Mouse (Mus musculus) Muller cell, postnatal 12 days (primary cell): ENCODE data around the gene Trrap.
"Not testable (repeated sequence)": the region's sequence is repeated elsewhere in the genome, so short reads cannot be mapped to it uniquely, and the experiment has no call there.

ENCODE experiments used
- DNase-seq: peaks from one replicate; pipeline ENCODE4 v3.0.0-alpha.2; 2015; ENCODE audit errors: inconsistent ontology term

Gene Trrap

DNA sequence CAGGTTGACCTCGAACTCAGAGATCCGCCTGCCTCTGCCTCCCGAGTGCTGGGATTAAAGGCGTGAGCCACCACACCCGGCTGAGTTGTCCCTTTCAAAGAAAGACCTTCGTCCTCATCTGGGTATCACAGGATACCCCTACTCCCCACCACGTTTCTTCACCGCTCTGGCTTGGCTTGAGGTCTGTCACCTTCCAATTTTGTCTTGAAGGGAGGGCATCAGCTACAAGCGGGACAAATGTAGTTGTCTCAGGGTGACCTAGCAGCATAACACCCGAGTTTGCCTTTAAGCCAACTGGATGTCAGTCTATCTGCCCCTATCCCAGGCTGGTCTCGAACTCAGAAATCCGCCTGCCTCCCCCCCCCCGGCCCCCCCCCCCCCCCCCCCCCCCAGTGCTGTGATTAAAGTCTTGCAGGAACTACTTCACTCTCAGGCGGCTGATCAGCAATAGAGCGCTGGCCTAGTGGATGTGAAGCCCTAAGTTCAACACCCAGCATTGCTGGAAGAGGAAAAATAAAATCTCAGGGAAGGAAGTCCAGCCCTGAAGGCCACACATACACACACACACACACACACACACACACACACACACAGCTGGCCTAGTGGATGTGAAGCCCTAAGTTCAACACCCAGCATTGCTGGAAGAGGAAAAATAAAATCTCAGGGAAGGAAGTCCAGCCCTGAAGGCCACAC is at the start of gene Trrap:
Trrap (plus strand) TSS at position 627 of the 693 bp plus-strand sequence.
- not testable (repeated sequence) for DNase-seq

GRCm38 (mm10) chr5:144719781-144720180 is 47.8 kb upstream of the Trrap start:
- DNase-seq = no peak

DNA sequence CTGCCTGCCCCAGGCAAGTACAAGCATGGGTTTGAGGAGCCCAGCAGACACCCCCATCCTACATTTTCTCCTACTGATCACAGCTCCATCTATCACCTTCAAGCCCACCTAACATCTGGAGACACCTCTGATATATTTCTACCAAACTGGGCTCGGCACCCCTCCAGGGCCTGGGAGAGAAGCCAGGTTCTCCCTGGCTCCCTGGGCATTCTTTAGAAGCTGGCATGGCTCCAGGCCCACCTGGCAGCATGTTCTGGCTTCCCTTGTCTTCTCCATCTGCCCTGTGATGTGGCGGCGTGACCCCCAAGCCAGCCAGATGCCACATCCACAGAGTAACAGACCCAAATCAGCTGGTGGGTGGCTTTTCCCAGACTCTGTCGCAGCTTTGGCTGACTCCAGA is 47.3 kb upstream of the Trrap start:
- no peak for DNase-seq

GRCm38 (mm10) chr5:144724926-144725325 is 42.6 kb upstream of the Trrap start:
- DNase-seq = peak; percentile 35

DNA sequence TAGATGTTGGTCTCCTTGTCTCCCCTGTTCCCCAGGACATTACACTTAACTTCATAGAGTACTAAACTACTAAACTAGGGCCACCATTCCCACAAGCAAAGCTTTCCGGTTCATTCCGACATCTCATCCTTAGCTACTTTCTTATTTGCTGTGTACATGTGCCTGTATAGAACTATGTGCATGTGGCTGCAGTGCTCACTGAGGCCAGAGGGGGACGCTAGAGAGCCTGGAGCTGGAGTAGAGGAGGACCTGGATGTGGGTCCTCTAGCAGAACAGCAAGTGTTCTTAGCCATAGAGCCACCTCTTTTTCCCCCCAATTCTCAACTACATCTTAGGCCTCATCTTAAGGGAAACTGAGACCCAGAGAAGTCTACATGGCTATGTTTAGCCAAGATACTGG is 42.0 kb upstream of the Trrap start:
- DNase-seq = no peak

- peak; percentile 50 for DNase-seq
These were observed 40.4 kb upstream of the Trrap start for GRCm38 (mm10) chr5:144727119-144727518.

DNA sequence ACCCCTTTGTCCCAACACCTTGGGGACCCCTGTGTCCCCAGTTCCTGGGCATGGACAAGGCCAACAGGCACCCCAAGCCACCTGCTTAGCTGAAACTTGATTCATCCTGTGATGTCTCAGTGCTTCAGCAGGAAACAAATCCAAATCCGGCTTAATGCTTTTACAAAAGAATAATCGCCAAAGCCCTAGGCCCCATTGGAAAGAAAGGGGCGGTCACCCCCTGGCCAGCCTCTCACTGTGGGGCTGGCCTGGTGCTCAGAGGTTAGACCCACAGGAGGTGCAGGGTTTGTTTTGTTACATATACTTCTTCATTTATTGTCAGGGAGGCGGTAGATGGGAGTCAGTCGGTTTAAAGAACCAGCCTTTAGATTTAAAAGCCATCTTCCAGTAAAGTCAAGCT is 39.3 kb upstream of the Trrap start:
- no peak for DNase-seq

- DNase-seq = no peak
These were observed 38.3 kb upstream of the Trrap start for GRCm38 (mm10) chr5:144729216-144729615.

GRCm38 (mm10) chr5:144733953-144734352 is 33.6 kb upstream of the Trrap start:
- DNase-seq = peak; percentile 25

DNA sequence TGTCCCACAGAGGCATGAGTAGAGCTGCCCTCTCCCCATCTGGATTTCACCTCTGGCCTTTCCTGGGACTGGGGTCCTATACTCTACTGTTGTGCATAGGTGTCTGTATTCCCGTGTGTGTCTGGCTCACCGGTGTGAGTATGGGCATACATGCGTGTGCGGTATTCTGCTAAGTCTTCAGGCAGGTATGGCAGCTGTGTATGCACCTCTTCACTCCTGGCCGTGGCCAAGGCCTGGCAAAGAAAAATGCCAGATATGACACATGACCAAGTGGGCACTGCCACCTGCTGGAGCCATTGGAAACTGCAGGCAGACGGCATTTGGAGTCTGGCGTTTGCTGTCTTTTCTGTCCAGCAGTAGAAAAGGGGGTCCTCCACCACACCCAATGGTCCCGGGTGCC is 32.6 kb upstream of the Trrap start:
- DNase-seq = peak; percentile 42

DNA sequence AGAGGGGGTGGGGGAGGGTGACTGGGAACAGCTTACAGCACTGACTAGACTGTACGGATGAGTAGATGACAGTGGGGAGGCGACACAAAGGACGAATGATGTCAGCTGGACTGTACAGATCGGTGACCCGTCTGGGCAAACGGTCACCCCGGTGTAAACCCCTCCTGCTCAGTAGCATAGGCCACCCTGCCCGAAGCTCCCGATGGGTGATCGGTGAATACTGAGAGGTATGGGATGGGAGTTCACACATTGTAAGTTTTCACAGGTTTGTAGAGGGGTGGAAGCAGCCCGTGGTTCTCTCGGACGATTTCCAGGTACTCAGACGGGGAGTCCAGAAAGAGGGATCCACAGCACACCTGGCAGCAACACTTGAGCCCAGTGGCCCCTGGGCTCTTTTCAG is 30.4 kb upstream of the Trrap start:
- DNase-seq = no peak

DNA sequence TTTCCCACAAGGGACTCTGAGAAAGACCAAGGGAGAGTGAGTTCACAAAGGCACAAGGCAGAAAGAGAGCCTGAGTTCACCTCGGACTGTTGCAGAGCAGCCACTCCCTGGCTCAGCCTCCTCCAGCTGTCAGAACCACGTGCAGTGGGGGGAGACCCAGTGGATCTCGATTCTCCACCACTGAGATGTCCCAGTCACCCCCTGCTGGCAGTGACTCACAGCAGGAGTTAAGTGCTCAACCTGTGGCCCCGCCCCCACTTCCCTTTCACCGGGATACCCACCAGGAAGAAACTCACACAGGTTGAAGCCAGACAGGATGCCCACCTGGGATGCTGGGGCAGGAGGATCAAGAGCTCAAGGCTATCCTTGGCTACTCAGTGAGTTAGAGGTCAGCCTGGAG is 15.1 kb upstream of the Trrap start:
- no peak for DNase-seq

- DNase-seq = no peak
These were observed 14.5 kb upstream of the Trrap start for GRCm38 (mm10) chr5:144753041-144753440.

- DNase-seq = peak; percentile 70
These were observed 12.3 kb upstream of the Trrap start for GRCm38 (mm10) chr5:144755191-144755590.

- no peak for DNase-seq
These were observed 10.1 kb upstream of the Trrap start for GRCm38 (mm10) chr5:144757402-144757801.

DNA sequence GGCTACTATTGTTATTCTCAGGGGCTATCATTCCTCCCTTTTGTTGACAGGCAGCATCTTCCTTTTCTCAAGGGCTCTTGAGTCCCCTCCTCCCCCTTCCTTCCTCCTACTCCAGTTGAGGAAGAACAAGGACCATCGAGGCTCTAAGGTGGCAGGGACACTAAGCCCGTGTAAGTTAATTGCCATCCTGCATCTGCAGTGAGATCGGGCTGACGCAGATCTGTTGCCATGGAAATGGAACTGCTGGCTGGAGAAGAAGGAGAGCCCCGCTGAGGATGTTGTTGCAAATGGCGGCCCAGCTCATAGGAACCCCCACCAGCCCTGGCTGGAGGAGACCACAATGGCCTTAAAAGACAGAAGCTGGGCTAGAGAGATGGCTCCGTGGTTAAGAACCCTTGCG is 9.1 kb upstream of the Trrap start:
- DNase-seq = no peak

DNA sequence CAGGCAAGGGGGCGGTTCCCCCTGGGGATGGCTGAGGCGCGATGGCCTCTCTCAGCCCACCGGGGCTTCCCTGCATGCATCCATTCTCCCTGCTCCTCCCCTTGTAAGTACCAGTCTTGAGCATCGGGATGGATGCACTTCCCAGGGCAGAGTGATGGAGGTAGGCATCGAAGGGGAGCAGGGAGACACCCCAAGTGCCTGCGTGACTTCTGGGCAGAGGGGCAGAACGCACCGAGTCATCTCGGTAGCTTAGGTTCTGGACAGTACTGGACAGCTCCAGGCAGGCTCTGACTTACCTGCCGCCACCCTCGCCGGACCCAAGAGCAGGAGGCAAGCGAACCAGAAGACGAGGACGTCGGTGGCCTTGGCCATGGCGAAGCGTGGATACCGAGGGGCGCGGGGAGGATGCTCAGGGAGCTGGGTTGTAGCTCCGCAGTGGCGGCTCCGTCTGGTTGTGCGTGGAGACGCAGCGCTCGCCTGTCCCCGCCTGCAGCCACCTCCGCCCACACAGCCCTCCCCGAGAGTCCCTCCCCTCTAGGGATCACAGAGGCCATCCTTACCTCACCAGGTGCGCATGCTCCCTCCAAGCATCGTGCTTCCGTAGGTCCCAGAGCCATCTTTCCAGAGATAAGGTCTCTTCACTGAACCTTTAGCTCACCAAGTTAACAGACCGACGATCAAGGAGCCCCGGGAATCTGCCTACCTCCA is 6.2 kb upstream of the Trrap start, which contains the start of gene Tmem130:
Tmem130 (minus strand) TSS at position 658 of the 708 bp plus-strand sequence.
- no peak for DNase-seq

GRCm38 (mm10) chr5:144766026-144766425 is 1.5 kb upstream of the Trrap start:
- no peak for DNase-seq

DNA sequence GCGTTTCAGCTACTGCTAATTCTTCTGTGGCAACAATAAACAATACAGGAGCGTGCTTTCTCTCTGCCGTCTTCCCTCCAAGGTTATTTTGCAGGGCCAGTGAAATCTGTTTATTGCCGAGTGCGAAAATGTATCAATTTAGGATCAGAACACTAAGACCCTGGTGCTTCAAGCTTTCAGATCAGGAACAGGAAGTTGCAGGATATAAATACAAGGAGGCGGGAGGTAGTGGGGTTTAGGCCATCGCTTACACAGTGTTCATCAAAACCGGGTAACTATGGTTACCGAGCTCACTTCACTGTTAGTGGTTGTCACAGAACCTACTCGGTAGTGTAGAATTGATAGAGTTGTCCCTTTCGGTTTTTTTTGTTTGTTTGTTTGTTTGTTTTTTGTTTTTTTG is 886 bp upstream of the Trrap start:
- no peak for DNase-seq

- peak; percentile 96 for DNase-seq
These were observed 644 bp downstream of the Trrap start for GRCm38 (mm10) chr5:144767911-144768841.

DNA sequence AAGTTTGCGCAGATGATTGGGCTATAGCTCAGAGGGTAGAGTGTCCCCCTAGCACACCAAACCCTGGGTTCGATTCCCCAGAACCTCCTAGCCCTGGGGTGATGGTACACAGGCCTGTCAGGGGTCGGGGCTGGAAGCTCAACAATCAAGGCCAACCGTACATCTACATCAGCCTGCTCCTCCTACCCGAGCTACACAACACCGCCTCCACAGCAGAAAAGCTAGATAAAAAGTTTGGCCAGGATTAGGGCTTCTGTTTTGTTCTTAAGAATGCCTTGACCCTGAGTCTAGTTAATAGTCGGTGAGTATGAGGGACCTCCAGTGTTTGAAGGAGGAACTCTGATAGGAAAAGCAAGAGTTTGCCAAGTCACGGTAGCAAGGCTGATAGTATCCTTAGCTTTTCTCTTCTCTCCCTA is 1.5 kb downstream of the Trrap start:
- DNase-seq = peak; percentile 45

- no peak for DNase-seq
These were observed 5.7 kb downstream of the Trrap start for GRCm38 (mm10) chr5:144773231-144773630.
